Mouse (Mus musculus) stomach, embryonic 14.5 days (tissue): ENCODE results near the gene Gp5. TPM values are rescaled to one million over a fixed set of nuclear protein-coding genes. Genes with fewer than 3 reads are reported as not detected.

Source experiments
- ATAC-seq: fragments of 200-750 bp; cut with Nextera tagmentation; 2 replicates; pipeline ENCODE4 v1.8.0; 2017; ENCODE audit warnings: low read depth, moderate TSS enrichment; ENCODE audit not compliant: insufficient number of reproducible peaks, insufficient read depth, low FRiP score
- H3K27ac ChIP-seq: fragments of 300-500 bp; sonication (generic); 2 replicates; pipeline ENCODE4 v1.5.1; 2014; ENCODE audit warnings: mild to moderate bottlenecking, low read length, moderate library complexity, mixed read lengths
- H3K27me3 ChIP-seq: fragments of 300-500 bp; sonication (generic); 2 replicates; pipeline ENCODE4 v1.6.1; 2014; ENCODE audit warnings: low read length, control low read depth, mixed read lengths; ENCODE audit not compliant: control insufficient read depth, insufficient read depth
- H3K36me3 ChIP-seq: fragments of 300-500 bp; sonication (generic); 2 replicates; pipeline ENCODE4 v1.6.1; 2014; ENCODE audit warnings: mild to moderate bottlenecking, control low read depth, low read length, moderate library complexity, mixed read lengths; ENCODE audit not compliant: control insufficient read depth, insufficient read depth
- H3K4me1 ChIP-seq: fragments of 300-500 bp; sonication (generic); 2 replicates; pipeline ENCODE4 v1.6.1; 2014; ENCODE audit warnings: low read length, control low read depth, mixed read lengths; ENCODE audit not compliant: control insufficient read depth, insufficient read depth
- H3K4me2 ChIP-seq: fragments of 300-500 bp; sonication (generic); replicated peaks from 2 replicates; pipeline ENCODE4 v1.6.1; 2014; ENCODE audit warnings: low read depth, low read length, control low read depth
- H3K4me3 ChIP-seq: fragments of 300-500 bp; sonication (generic); 2 replicates; pipeline ENCODE4 v1.5.1; 2014; ENCODE audit warnings: low read depth, low read length, control low read depth
- H3K9ac ChIP-seq: fragments of 300-500 bp; sonication (generic); replicated peaks from 2 replicates; pipeline ENCODE4 v1.6.1; 2014; ENCODE audit warnings: low read depth, mild to moderate bottlenecking, control low read depth, low read length, moderate library complexity, mixed read lengths
- H3K9me3 ChIP-seq: fragments of 300-500 bp; sonication (generic); 2 replicates; pipeline ENCODE4 v1.6.1; 2016; ENCODE audit warnings: low read depth, low read length, control low read depth; ENCODE audit not compliant: control insufficient read depth
- WGBS: fragments of 180-500 bp; shearing (Covaris S2); extraction: QIAGEN DNeasy Blood & Tissue Kit; methylation state at CpG from one replicate; pipeline ENCODE4 v1.1.7; 2014; 5-methylcytosine and 5-hydroxymethylcytosine counted together
- polyA plus RNA-seq: library from polyadenylated mRNA; unstranded; fragments of >200 nt; fragmentation: Nextera tagmentation; extraction: Ambion mirVana; gene quantifications from 2 replicates; pipeline ENCODE4 v1.2.1, GENCODE M21; 2014

Gene Gp5
- polyA plus RNA-seq, 1 experiment from 2014 or later: 0.65 TPM

DNA sequence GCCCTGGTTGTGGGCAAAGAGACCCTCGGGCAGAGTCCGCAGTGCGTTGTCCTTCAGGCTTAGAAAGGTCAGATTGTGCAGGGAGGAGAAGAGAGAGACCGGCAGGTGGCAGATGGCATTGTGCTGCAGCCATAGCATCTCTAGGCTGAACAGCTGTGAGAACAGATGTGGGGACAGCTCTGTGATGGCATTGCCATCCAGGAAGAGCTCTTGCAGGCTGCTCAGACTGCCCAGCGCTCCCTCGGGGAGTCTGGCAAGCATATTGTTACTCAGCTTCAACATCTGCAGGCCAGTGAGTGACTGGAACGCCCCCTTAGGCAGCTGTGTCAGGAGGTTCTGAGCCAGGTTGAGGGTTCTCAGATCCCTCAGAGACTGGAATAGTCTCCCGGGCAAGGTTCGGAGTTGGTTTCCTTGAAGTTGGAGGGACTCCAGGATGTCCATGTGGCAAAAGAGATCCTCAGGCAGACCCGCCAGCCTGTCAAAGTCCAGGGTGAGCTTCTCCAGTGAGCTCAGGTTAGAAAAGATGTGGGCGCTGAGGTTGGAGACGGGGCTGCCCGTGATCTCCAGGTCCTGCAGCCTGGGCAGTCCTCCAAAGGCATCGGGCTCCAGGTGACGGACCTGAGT lies 50.5 kb downstream of the Gp5 start:
- WGBS: 88% methylated on average over 15 of the region's 15 CpGs

DNA sequence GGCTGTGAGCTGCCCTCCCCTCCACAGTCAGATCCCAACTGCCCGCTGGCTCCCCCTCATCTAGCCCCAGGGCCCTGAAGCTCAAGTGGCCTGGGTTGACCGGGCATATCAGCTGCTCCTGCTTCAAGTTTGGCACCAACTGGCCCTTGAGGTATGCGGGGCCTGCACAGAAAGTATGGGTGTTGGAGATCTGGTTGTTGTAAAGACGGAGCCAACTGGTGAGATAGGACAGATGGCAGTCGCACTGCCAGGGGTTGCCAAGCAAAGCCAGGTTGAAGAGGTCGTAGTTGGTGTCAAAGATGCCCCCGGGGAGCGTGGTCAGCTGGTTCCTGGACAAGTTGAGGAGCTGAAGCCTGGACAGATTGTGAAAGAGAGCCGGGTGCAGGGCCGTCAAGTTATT lies 51.1 kb downstream of the Gp5 start:
- Histone ChIP-seq H3K27ac (no peak overlapping the region), H3K4me2 (no peak overlapping the region), H3K9ac (no peak overlapping the region), H3K4me3 (no peak overlapping the region), H3K4me1 (no peaks in the 10 kb centered on the region), H3K36me3 (no peaks in the 10 kb centered on the region), H3K27me3 (no peaks in the 10 kb centered on the region), H3K9me3 (no peaks in the 10 kb centered on the region)
- WGBS: 82% methylated on average over 10 of the region's 10 CpGs
- ATAC-seq: no peak

More for the DNA sequence above, 50.5 kb downstream of the Gp5 start:
- H3K4me1 ChIP-seq: no peaks in the 10 kb centered on the region
- H3K9me3 ChIP-seq: no peaks in the 10 kb centered on the region
- H3K4me2 ChIP-seq: no peak overlapping the region
- no peak overlapping the region for H3K4me3 ChIP-seq
- no peak overlapping the region for H3K9ac ChIP-seq
- no peak overlapping the region for H3K27ac ChIP-seq
- no peaks in the 10 kb centered on the region for H3K36me3 ChIP-seq
- H3K27me3 ChIP-seq: no peaks in the 10 kb centered on the region
- ATAC-seq: no peak

DNA sequence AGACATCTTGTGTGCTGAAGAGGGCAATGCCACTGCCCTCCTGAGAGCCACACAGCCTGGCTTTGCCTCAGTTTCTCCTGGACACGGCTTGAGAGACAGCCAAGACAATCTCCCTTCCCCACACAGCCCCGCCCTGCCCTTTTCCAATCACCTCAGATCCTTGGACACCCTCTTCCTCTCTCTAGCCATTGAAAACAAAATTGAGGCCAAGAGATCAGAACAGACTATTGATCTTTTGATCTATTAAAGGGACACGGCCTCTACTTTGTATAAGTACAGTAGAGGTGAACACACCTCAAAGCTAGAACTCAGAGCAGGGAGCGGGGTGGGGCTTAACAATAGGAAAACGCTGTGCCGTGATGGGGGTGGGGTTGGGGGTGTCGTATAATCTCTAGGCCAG lies 52.1 kb downstream of the Gp5 start:
- Histone ChIP-seq H3K4me1 (no peaks in the 10 kb centered on the region), H3K9me3 (no peaks in the 10 kb centered on the region), H3K27me3 (no peaks in the 10 kb centered on the region), H3K4me3 (no peak overlapping the region), H3K36me3 (no peaks in the 10 kb centered on the region), H3K9ac (no peak overlapping the region), H3K4me2 (no peak overlapping the region), H3K27ac (no peak overlapping the region)
- 83% methylated on average over 7 of the region's 7 CpGs for WGBS
- no peak for ATAC-seq

DNA sequence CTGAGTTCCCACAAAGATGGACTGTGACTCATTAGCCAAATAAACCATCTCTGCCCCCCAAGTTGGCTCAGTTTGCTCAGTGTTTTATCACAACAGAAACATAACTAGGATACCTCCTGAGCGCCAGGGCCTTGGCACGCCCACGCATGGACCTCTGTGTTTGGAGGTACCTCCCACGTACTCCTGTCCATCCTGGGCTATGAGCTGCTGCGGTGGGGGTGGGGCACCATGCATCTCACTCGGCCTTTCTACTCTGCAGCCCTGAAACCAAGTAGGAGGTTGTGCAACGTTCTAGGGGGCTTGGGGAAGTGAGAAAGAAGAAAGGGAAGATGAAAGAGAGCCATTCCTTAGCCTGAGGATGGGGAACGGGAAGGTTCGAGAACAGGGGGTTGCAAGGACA lies 52.9 kb downstream of the Gp5 start:
- WGBS: 70% methylated on average over 9 of the region's 9 CpGs
- Histone ChIP-seq H3K4me2 (no peak overlapping the region), H3K27me3 (no peaks in the 10 kb centered on the region), H3K36me3 (no peaks in the 10 kb centered on the region), H3K4me1 (no peaks in the 10 kb centered on the region), H3K4me3 (no peak overlapping the region), H3K9ac (no peak overlapping the region), H3K27ac (no peak overlapping the region), H3K9me3 (no peaks in the 10 kb centered on the region)
- ATAC-seq: no peak

Other genes starting within 250 kb of the Gp5 start
- gene Hes1, start 246.4 kb downstream of the Gp5 start, polyA plus RNA-seq: 74.1 and 75.8 TPM in 2 replicates
- gene Cpn2, start 43.3 kb downstream of the Gp5 start, polyA plus RNA-seq: not detected in 2 replicates
- gene Lrrc15, start 27.5 kb downstream of the Gp5 start, polyA plus RNA-seq: 0.52 and 0.55 TPM in 2 replicates
- 14.5 and 18.0 TPM in 2 replicates for gene Atp13a3, start 95.2 kb upstream of the Gp5 start, polyA plus RNA-seq
- 15.2 and 16.0 TPM in 2 replicates for gene Tmem44, start 240.1 kb upstream of the Gp5 start, polyA plus RNA-seq